In the genomic region with DNA sequence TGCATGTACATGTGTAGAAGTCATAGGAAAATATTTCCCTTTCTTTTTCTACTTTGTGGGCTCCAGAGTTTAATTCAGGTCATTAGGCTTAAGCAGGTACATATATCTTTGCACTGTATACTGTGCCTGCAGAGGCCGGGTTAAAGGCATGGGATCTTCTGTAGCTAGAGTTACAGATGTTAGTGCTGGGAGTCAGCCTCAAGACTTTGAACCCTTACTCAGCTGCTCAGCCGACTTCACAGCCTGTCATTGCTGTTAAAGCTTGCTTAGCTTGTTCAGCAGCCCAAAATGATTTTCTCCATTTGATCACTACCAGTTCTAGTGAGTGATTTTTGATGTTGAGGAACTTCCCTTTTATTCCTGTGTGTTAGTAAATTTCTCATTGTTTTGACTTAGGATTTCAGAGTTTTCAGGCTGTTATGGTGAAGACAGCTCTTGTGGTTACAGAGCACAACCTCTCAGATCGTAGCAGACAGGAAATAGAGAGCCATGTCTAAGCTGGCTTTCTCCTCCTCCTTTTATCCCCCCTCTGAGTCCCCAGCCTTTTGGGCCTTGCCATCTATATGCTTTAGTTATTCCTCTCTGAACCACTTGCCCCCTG, we compare ENCODE assay signal across 17 mouse cellular contexts. TPM values are rescaled to one million over a fixed set of nuclear protein-coding genes. Genes with fewer than 3 reads are reported as not detected.
DNase-seq lines count a peak whose midpoint lies in the region; ATAC-seq and TF ChIP-seq lines count a peak whose summit lies in the region.
"Had no signal": no experiment of that assay in that cellular context is flagged by ENCODE, and none has a peak within 500 bp of the region (broad histone marks: within the 10 kb centered on the region; RNA-seq: fewer than 3 reads in every experiment).

No protein-coding gene starts in this region.

- peak overlapping the region; percentile 83 for H3K4me3 ChIP-seq in megakaryocyte, embryonic 14.5 days (replicated peaks)
- no peak overlapping the region for H3K4me3 ChIP-seq in cerebellum, adult 2 months (replicated peaks; ENCODE audit: insufficient read depth, low read depth, low read length)
- no peak overlapping the region for H3K4me3 ChIP-seq in hindbrain, embryonic 16.5 days (ENCODE audit: low read length)
- H3K4me3 ChIP-seq: embryonic facial prominence, embryonic 10.5 days; heart, adult 2 months; liver, embryonic 13.5 days; midbrain, embryonic 13.5 days; neural tube, embryonic 12.5 days had no signal

- ATAC-seq in megakaryocyte, adult 5-6 weeks (ENCODE audit: poor library complexity, severe bottlenecking): no peak
- no peak for ATAC-seq in hindbrain, embryonic 16.5 days
- ATAC-seq: hindbrain, postnatal 0 days; midbrain, embryonic 13.5 days had no signal

- no peaks in the 10 kb centered on the region for H3K27me3 ChIP-seq in megakaryocyte, embryonic 14.5 days (replicated peaks)
- no peaks in the 10 kb centered on the region for H3K27me3 ChIP-seq in cerebellum, adult 2 months (ENCODE audit: control insufficient read depth, insufficient read depth, low read length)
- no peaks in the 10 kb centered on the region for H3K27me3 ChIP-seq in hindbrain, embryonic 16.5 days (replicated peaks; ENCODE audit: control insufficient read depth, insufficient read depth, low read length)
- H3K27me3 ChIP-seq: liver, embryonic 13.5 days; midbrain, embryonic 13.5 days; neural tube, embryonic 12.5 days had no signal

- H3K36me3 ChIP-seq in megakaryocyte, embryonic 14.5 days (replicated peaks; ENCODE audit: low read length): peaks cover 58% of the 10 kb centered on the region
- H3K36me3 ChIP-seq in hindbrain, embryonic 16.5 days (ENCODE audit: control insufficient read depth, insufficient read depth, low read length): no peaks in the 10 kb centered on the region

- no peak overlapping the region for H3K9ac ChIP-seq in hindbrain, embryonic 16.5 days (ENCODE audit: low read depth, low read length)
- H3K9ac ChIP-seq: liver, embryonic 13.5 days; midbrain, embryonic 13.5 days; neural tube, embryonic 12.5 days had no signal

- H3K9me3 ChIP-seq in megakaryocyte, embryonic 14.5 days: no peaks in the 10 kb centered on the region
- H3K9me3 ChIP-seq in hindbrain, embryonic 16.5 days (ENCODE audit: control insufficient read depth, low read length): no peaks in the 10 kb centered on the region
- H3K9me3 ChIP-seq: embryonic facial prominence, embryonic 10.5 days; liver, embryonic 13.5 days; midbrain, embryonic 13.5 days; neural tube, embryonic 12.5 days had no signal

- TF ChIP-seq CTCF in cerebellum, adult 2 months (IDR thresholded peaks at IDR 0.05; ENCODE audit: borderline replicate concordance, insufficient read depth, low read depth, low read length): no peak

- DNase-seq in c-Kit-positive CD71-negative TER-119-negative erythroid progenitor cells, embryonic 14.5 days (ENCODE audit: low read depth): peak; percentile 9
- DNase-seq in thymus, adult 18-20 months: peak; percentile 7 to 19
- DNase-seq in cerebellum, adult 2 months: no peak
- no peak for DNase-seq in heart, adult 8-10 months (ENCODE audit: low spot score)
- DNase-seq: adrenal gland, postnatal 10 days; cerebellum, postnatal 14 days; heart, adult 2 months; layer of hippocampus, adult 9-11 months; liver, embryonic 13.5 days; lung, postnatal 10 days had no signal

- no peak for TF ChIP-seq POLR2A in cerebellum, adult 2 months (IDR thresholded peaks at IDR 0.05; ENCODE audit: borderline replicate concordance, insufficient read depth, low read length)

- WGBS in cerebellum, adult 2 months: 56% methylated on average over 3 of the region's 3 CpGs
- 86% methylated on average over 3 of the region's 3 CpGs for WGBS in hindbrain, embryonic 16.5 days

- H3K4me1 ChIP-seq in megakaryocyte, embryonic 14.5 days: peaks cover 23% of the 10 kb centered on the region
- H3K4me1 ChIP-seq in cerebellum, adult 2 months (ENCODE audit: control insufficient read depth, insufficient read depth, low read length): peaks cover 5% of the 10 kb centered on the region; the same call in 1 of the 2 replicates
- peaks cover 3% of the 10 kb centered on the region for H3K4me1 ChIP-seq in hindbrain, embryonic 16.5 days (ENCODE audit: control insufficient read depth, insufficient read depth, low read depth, low read length)
- H3K4me1 ChIP-seq: embryonic facial prominence, embryonic 10.5 days; neural tube, embryonic 12.5 days had no signal

- no peak overlapping the region for H3K4me2 ChIP-seq in hindbrain, embryonic 16.5 days (ENCODE audit: low read length)
- H3K4me2 ChIP-seq: liver, embryonic 13.5 days; midbrain, embryonic 13.5 days; neural tube, embryonic 12.5 days had no signal

- no peak overlapping the region for H3K27ac ChIP-seq in cerebellum, adult 2 months (ENCODE audit: insufficient read depth, low read length)
- no peak overlapping the region for H3K27ac ChIP-seq in hindbrain, embryonic 16.5 days (ENCODE audit: low read depth, low read length)
- H3K27ac ChIP-seq: embryonic facial prominence, embryonic 10.5 days; heart, adult 2 months; hindbrain, postnatal 0 days; liver, embryonic 13.5 days; midbrain, embryonic 13.5 days; neural tube, embryonic 12.5 days had no signal

RNA-seq across cellular contexts. Expression of gene Nsd1, which starts 45.6 kb away (rescaled TPM):
- 2.5 and 2.7 TPM in 2 replicates for polyA plus RNA-seq in megakaryocyte, embryonic 14.5 days (2012; ENCODE audit: insufficient read depth, low replicate concordance)
- total RNA-seq in megakaryocyte, adult 5-6 weeks (2015): 68.2 TPM in 2 replicates
- 71.6 and 83.6 TPM in 2 replicates for total RNA-seq in megakaryocyte, adult 5-6 weeks (2017)
- polyA plus RNA-seq in cerebellum, adult 2 months (2012; rRNA removed): 47.5 and 49.5 TPM in 2 replicates
- 10 to 100 TPM; 47.2 to 55.1 (median 51.9) TPM for total RNA-seq in heart, adult 8-10 months (2022)
- 40.8 and 46.3 TPM in 2 replicates for polyA plus RNA-seq in hindbrain, embryonic 16.5 days (2015; fragmentation: Nextera tagmentation; extraction: Ambion mirVana)

Comparison
In these comparisons a context has a peak if more than half of its experiments do, and no peak if none do; other contexts are left out.
1. DNase-seq: peak in c-Kit-positive CD71-negative TER-119-negative erythroid progenitor cells, embryonic 14.5 days (single experiment) and thymus, adult 18-20 months (2 of 2); none in cerebellum, adult 2 months (0 of 2) and heart, adult 8-10 months (single experiment).
2. RNA of gene Nsd1, which starts 45.6 kb away (polyA plus RNA-seq): 47.5 to 49.5 TPM in cerebellum, adult 2 months and 40.8 to 46.3 TPM in hindbrain, embryonic 16.5 days; 2.5 to 2.7 TPM in megakaryocyte, embryonic 14.5 days; every median in the first group is over 10 times any median in the second.